Mouse (Mus musculus) C2C12 (cell line): Measurements from ENCODE around the gene Ptprcap. TPM values are rescaled to one million over a fixed set of nuclear protein-coding genes. Genes with fewer than 3 reads are reported as not detected.

Source experiments
- H3K27me3 ChIP-seq: one replicate; pipeline ENCODE4 v1.6.1; 2011; ENCODE audit not compliant: control insufficient read depth, insufficient read depth, insufficient read length
- H3K36me3 ChIP-seq: one replicate; pipeline ENCODE4 v1.6.1; 2011; ENCODE audit not compliant: control insufficient read depth, insufficient read depth
- H3K4me3 ChIP-seq: one replicate; pipeline ENCODE4 v1.5.1; 2011; ENCODE audit warnings: mild to moderate bottlenecking, control low read depth; ENCODE audit not compliant: poor library complexity, insufficient read depth, severe bottlenecking
- H3K79me2 ChIP-seq: one replicate; pipeline ENCODE4 v1.6.1; 2011; ENCODE audit not compliant: control insufficient read depth, insufficient read depth
- H3K79me3 ChIP-seq: one replicate; pipeline ENCODE4 v1.6.1; 2011; ENCODE audit warnings: low read depth, control low read depth
- H3ac ChIP-seq: one replicate; pipeline ENCODE3; 2011; ENCODE audit warnings: low read depth; ENCODE audit not compliant: control insufficient read depth, insufficient read length
- CEBPB ChIP-seq: IDR thresholded peaks from one replicate; pipeline ENCODE4 v1.6.1; 2011; ENCODE audit warnings: low read depth, mild to moderate bottlenecking, control low read depth, moderate library complexity
- CTCF ChIP-seq: IDR thresholded peaks from one replicate; pipeline ENCODE4 v1.5.1; 2011; ENCODE audit not compliant: control insufficient read depth, insufficient read depth, insufficient read length
- FOSL1 ChIP-seq: IDR thresholded peaks from one replicate; pipeline ENCODE4 v1.8.0; 2011; ENCODE audit warnings: mild to moderate bottlenecking, low read length; ENCODE audit not compliant: poor library complexity, insufficient read depth, severe bottlenecking
- MAX ChIP-seq: IDR thresholded peaks from one replicate; pipeline ENCODE4 v1.6.1; 2011; ENCODE audit warnings: mild to moderate bottlenecking, control low read depth
- MYOD1 ChIP-seq: IDR thresholded peaks from one replicate; pipeline ENCODE4 v1.6.1; 2011; ENCODE audit warnings: low read depth; ENCODE audit not compliant: control insufficient read depth, insufficient read length
- MYOG ChIP-seq: IDR thresholded peaks from one replicate; pipeline ENCODE4 v1.6.1; 2011; ENCODE audit not compliant: control insufficient read depth, insufficient read length; ENCODE audit errors: extremely low read depth
- USF1 ChIP-seq: IDR thresholded peaks from one replicate; pipeline ENCODE4 v1.6.1; 2011; ENCODE audit warnings: low read depth, mild to moderate bottlenecking, control low read depth, moderate library complexity
- polyA plus RNA-seq: library from polyadenylated mRNA; unstranded; fragments of >200 nt; fragmentation: generic; extraction: Trizol; gene quantifications from one replicate; pipeline ENCODE4 v1.2.1, GENCODE M21; 2012; ENCODE audit warnings: missing spikeins

Gene Ptprcap
- polyA plus RNA-seq, 1 experiment, result 5.8 TPM

DNA sequence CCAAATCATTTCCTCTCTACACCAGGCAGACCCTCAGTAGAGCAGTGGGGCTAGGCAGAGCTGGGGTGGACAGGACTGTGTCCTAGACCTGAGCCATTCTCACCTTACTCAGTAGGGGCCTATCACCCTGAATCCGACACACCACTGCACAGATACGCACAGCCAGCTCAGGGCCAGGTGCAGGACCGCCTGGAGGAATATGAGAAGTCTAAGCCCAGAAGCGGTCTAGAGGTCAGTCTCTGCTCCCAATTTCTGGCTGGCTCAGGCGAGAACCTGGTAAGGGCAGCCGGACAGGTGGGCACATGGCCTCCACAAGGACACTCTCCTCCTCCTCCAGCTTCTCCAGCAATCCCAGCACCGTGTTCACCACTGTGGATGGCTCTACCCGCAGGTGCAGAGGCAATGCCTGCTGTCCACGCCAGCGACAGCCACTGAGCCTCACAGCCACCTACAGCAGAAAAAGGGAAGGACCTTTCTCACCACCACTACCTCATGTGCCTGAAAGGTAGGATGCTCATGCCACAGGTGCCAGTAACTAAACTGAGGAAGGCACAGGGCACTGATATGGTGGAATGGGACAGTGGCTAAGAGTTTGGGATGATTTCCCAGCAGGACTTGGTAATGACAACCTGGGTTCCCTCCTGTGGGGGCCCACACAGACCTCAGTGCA lies 17.5 kb downstream of the Ptprcap start:
- H3ac ChIP-seq, result no peak overlapping the region
- H3K36me3 ChIP-seq, result no peaks in the 10 kb centered on the region
- H3K4me3 ChIP-seq, result no peak overlapping the region
- no peaks in the 10 kb centered on the region for H3K79me2 ChIP-seq
- TF ChIP-seq FOSL1, result no peak
- TF ChIP-seq MYOG, result no peak
- TF ChIP-seq MYOD1, result no peak
- no peak for TF ChIP-seq CTCF
- TF ChIP-seq USF1, result no peak
- TF ChIP-seq CEBPB, result no peak
- TF ChIP-seq MAX, result no peak
- no peaks in the 10 kb centered on the region for H3K79me3 ChIP-seq
- no peaks in the 10 kb centered on the region for H3K27me3 ChIP-seq

DNA sequence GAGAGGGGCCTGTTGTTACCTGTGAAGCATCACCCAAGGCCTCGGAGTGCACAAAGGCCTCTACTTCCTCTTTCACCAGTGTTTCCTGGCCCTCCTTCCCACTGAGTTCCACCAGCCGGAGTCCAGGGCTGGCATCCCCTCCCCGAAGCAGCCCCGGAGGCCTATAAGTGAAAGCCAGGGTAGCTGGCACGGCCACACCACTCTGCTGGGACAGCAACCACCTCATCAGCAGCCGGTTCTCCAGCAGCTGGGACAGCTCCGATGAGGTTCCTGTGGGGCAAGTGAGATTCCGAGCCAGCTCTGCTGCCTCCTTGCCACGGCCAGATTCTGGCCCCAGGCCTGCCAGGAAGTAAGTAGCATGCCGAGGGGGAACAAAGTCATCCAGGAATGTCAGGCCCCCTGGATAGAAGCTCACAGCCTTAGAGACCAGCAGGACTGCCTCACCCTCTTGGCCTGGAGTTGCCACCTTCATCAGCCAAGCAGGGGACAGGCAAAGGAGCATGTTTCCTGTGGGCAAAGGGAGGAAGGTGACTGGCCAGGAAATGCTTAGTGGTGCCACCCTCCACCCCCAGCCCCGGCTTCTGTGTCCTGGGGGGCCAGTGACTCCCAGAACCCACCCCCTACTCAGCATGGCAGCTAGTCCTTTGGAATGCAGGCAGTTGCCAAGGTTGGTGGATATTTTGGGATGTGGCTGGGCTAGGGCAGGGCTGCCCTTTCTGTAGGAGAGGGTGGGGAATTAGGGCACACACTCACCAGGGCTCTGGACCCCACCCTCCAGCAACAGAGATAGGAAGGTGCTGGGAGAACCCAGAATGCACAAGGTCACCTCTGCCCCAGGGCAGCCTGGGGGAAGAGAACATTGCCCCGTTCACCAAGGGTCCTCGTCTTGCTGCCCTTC lies 18.2 kb downstream of the Ptprcap start:
- no peaks in the 10 kb centered on the region for H3K27me3 ChIP-seq
- TF ChIP-seq MAX (no peak), USF1 (no peak), FOSL1 (no peak), CTCF (no peak), MYOG (no peak), MYOD1 (no peak)
- H3K4me3 ChIP-seq, result no peak overlapping the region
- no peaks in the 10 kb centered on the region for H3K79me3 ChIP-seq
- H3K79me2 ChIP-seq, result no peaks in the 10 kb centered on the region
- H3ac ChIP-seq, result no peak overlapping the region
- no peaks in the 10 kb centered on the region for H3K36me3 ChIP-seq

DNA sequence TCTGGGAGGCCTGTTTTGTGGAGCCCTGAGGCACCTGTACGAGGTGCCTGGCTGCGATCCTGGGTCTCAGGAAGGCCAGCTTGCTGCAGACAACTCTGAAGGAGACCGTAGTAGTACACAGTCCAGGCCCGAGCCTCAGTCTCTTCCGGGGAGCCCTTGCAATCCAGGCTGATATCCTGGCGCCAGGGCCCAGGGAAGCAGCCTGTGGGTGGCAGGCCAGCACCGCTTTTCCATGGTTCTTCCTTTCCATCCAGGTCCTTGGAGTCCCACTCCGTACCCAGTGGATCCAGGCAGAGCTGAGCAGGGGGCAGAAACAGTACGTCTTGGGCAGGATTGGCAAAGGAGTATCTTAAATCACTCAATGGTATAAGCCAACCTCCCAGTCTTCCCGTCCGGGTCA lies 19.5 kb downstream of the Ptprcap start:
- TF ChIP-seq MYOD1 (no peak), MYOG (no peak), MAX (no peak), CTCF (no peak), CEBPB (no peak), USF1 (no peak), FOSL1 (no peak)
- Histone ChIP-seq H3K4me3 (no peak overlapping the region), H3K79me3 (no peaks in the 10 kb centered on the region), H3ac (no peak overlapping the region), H3K27me3 (no peaks in the 10 kb centered on the region), H3K79me2 (no peaks in the 10 kb centered on the region), H3K36me3 (no peaks in the 10 kb centered on the region)

DNA sequence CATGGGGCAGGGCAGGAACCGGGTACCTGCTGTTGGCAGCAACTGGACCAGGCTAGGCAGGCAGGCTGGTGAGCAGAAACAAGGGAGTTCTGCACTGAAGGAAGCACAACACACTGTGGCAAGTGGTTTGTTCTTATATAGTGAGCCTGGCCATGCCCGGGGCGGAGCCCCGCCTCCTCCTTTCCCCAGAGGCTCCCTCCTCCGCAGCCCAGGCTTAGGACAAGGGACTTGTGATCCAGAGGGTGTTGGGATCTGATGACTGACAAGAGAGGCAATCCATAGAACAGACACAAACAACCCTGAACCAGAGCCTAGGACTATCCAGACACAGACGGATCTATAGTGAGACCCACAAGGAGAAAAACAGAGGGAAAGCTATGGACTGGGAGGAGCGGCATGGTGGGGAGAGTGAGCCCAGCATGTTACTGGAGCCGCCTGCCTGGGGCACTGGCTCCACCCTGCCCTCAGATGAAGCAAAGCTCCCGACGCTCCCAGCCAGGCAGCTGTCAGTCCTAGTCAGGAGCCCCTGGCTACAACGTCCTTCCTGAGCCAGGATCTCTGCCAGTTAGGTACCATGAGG lies 22.1 kb downstream of the Ptprcap start, which contains the start of gene Carns1:
Gene Carns1, minus strand, starts transcription at position 112 of the 580 bp plus-strand sequence.
- Histone ChIP-seq H3K36me3 (no peaks in the 10 kb centered on the region), H3K79me2 (no peaks in the 10 kb centered on the region), H3K79me3 (no peaks in the 10 kb centered on the region), H3ac (peak within 1 kb of the TSS; percentile 53), H3K27me3 (no peaks in the 10 kb centered on the region), H3K4me3 (no peak within 1 kb of the TSS)
- TF ChIP-seq CEBPB, result no peak
- no peak for TF ChIP-seq CTCF
- TF ChIP-seq MAX, result no peak
- TF ChIP-seq FOSL1, result no peak
- TF ChIP-seq MYOG, result no peak
- no peak for TF ChIP-seq USF1
- no peak for TF ChIP-seq MYOD1

DNA sequence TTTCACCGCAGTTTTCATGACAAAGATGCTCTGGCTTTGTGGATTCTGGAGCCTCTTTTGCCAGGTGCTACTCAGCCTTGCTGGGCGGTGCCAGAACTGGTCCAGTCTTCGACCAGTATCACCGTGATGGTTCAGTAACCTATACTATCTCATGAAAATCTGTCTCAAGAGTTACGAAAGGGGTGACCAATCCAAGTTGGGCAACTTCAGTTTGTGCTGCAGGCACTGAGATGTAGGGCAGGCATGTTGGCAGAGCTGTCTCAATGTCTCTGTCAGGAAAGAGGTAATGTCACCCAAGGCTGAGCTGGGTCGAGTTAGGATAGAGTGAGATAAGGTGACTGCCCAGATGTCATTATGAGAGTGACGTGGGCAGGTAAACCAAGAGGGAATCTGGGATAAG lies 27.0 kb downstream of the Ptprcap start:
- Histone ChIP-seq H3ac (no peak overlapping the region), H3K27me3 (no peaks in the 10 kb centered on the region), H3K4me3 (no peak overlapping the region), H3K36me3 (no peaks in the 10 kb centered on the region), H3K79me3 (no peaks in the 10 kb centered on the region), H3K79me2 (no peaks in the 10 kb centered on the region)
- no peak for TF ChIP-seq MYOD1
- no peak for TF ChIP-seq CTCF
- no peak for TF ChIP-seq CEBPB
- TF ChIP-seq FOSL1, result no peak
- no peak for TF ChIP-seq MAX
- TF ChIP-seq USF1, result no peak
